Mouse (Mus musculus) kidney, postnatal 25 days (tissue): ENCODE measurements around the gene Mapkbp1.

Experiments
- DNase-seq, 2 experiments: peaks; one replicate each; pipeline ENCODE4 v3.0.0; 2021; ENCODE audit warnings: mixed read lengths in 2 of 2

Mapkbp1 gene

DNA sequence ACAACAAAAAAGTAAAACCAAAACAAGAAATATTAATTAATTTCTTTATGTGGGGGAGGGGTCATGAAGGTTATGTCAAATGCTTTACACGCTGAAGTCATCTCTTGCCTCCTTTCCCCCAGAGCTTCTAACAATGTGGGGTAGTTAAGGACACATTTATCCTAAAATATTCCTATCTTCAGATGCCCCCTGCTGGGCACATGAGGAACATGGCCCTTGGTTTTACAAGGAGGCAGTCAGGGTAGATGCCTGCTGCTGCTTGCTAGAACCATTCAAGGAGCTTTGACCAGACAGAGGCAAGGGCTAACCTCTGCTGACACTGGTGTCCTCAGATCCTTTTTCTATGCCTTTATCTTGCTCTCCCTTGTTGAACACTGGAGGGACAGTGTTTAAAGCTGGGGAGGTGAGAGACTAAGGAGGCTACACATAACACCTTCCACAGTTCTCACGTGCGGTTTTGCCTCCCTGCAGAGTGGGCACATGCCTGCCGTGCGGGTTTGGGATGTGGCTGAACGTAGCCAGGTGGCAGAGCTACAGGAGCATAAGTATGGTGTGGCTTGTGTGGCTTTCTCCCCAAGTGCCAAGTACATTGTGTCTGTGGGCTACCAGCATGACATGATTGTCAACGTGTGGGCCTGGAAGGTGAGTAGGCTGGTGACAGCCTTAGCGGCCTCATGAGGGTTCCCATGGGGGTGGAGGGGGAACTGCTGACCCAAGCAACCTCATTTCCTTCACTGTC, 39.1 kb downstream of the Mapkbp1 start:
- peak; percentile 63 to 81 for DNase-seq

DNA sequence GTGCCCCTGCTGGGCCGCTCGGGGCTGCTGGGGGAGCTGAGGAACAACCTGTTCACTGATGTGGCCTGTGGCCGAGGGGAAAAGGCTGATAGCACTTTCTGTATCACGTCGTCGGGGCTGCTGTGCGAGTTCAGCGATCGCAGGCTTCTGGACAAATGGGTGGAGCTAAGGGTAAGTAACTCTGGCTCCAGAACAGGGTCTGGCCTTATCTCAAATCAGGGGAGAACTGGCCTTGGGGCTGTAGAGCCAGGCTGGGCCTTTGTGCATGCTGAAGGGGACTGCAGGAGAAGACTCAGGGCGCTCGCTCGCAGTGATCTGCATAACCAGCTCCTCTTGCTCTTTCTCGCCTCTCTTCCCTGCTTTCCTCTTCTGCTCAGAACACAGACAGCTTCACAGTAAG, 40.4 kb downstream of the Mapkbp1 start:
- peak in 1 of 2 experiments; percentile 31 for DNase-seq

DNA sequence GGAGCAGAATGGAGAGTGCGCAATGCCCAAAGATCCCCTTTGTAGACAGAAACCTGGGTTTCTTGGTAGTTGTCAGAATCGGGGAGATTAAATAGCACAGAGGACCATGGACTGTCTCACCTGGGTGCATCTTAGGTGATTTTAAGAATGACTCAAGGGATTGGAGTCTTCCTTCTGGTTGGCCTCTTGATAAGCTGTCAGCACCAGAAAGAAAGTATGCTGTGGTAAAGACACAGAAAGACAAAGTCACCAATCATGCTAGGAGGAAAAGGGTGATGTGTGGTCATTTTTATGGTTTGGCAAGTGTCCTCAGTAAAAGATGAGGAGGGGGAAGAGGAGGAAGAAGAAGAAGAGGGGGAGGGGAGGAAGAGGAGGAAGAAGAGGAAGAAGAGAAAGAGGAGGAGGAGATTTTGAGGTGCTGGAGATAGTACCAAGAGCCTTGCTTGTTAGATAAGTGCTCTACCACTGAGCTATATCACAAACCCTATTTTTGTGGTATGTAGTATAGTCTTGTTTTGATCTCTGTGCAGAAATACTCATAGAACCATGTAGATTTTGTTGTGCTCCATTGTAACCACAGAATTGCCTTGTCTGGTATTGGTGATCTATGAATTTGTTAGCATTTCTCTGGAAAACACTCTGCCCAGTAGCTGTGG, 41.5 kb downstream of the Mapkbp1 start:
- DNase-seq = no peak

DNA sequence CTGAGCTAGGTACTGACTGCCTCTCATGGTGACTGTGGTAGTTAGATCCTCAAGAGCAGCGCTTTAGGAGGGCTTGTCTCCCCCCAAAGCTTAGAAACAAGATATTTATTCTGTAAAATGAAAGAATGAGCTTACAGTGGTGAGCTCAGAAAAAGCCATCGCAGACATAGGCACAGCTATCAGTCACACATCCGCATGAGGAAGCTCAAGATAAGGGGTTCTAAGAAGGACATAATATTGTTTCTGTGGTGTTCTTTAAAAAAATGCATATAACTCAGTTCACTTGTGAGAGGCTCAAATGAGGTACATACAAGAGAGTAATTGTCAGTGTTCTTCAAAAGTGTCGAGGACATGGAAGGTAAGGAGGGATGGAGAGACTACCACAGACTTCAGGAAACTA, 43.4 kb downstream of the Mapkbp1 start:
- no peak for DNase-seq

DNA sequence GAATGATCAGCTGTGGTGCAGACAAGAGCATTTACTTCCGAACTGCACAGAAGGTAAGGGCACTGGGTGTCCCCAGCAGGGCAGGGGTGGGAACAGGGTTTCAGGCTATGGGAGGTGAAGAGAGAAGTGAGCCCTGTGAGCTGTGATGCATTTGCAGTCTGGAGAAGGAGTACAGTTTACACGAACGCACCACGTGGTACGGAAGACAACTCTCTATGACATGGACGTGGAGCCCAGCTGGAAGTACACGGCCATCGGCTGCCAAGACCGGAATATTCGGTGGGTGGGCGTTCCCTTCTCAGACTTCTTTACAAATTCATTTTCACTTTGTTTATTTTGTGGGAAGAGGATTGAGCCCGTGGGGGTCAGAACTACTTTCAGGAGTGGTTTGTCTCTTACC, 45.1 kb downstream of the Mapkbp1 start:
- no peak for DNase-seq

DNA sequence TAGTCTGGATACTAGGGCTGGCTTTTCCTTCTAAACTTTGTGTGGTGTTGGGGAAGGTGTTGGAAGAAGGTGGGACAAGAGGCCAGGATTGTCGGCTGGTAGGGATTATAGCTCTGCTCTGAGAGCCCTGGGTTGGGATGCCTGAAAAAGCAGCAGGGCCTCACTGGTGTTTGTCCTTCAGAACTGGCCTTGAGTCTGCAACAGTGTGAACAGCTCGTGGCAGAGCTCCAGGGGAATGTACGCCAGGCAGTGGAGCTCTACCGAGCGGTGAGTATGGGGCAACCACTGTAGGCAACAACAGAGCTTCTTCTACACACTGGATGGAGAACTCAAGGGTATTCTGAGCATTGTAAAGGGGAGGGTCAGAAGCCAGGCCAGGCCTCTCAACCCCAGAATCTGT, 51.8 kb downstream of the Mapkbp1 start:
- peak in 1 of 2 experiments; percentile 10 for DNase-seq

DNA sequence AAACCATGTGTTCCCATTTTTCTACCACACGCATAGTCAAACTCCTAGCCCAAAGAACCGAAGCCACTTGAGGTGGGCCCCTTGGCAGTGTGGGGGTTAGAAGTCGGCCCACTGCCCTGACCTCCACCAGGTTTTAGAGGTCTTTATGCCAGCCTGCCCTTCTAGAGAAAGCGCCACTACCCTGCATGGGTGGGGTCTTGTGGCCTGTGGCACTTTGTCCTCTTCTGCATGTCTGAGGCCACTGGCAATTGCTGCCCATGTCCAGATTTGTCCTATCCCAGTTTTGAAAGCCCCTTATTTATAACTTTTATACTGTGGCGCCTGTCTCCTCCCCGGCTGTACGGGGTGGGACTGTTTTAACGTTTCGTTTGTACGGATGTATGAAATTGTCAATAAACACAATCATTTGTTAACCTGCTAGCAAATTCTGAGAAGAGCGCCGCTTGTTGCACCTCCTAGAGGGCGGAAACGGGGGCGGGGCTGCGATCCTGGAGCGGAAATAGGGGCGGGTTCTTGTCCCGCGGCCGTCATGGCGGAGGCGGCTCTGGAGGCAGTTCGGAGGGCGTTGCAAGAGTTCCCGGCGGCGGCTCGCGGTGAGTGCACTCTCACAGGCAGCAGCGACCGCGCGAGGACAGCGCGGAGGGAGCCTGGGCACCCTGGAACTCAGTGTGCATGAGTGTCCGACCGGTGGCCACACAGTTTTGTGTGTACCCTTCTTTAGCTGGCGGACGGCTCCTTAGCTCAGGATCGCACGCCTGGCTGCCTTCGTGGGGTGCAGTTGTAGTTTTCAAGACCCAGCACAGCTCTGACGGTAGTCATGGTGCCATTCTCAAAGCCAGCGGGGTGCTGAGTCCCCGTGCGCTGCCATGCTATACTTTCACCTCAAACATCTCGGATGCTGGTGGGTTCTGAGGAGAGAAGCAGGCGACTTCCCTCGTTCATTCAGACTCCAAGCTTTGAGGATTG, 54.8 kb downstream of the Mapkbp1 start, which contains the start of the genes Jmjd7 and Gm28042:
Gene Jmjd7, plus strand, starts transcription at position 500 of the 966 bp plus-strand sequence.
Gene Gm28042, plus strand, starts transcription at position 510 of the 966 bp plus-strand sequence.
- peak; percentile 95 for DNase-seq

DNA sequence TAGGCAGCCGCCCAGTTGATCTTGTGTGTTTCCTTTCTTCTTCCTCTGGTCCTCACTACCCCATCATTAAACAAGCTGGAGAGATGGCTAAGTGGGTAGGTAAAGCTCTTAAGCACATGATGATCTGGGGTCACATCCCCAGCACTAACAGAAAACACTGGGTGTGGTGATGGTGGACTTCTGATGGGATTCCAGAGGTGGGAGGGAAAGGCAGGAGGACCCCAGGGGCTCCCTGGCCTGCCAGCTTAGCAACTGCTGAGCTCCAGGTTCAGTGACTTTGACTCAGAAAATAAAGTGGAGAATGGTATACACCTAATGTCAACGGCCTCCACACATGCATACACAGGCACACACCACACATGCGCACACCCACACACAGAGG, 55.4 kb downstream of the Mapkbp1 start:
- no peak for DNase-seq

DNA sequence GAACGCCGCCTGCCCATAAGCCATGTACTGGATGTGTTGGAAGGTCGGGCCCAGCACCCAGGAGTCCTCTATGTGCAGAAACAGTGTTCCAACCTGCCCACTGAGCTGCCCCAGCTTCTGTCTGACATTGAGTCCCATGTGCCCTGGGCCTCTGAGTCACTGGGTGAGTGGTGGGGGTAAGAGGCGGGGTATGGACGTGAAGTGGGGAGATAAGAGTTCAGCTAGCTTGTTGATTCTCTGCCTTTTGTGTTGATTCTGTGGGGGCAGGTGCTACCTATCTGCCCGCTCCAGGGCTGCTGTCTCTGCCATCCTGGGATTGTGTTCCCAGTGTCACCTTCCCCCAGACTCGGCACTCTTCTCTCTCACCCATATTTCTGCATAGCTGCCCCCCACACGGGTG, 57.9 kb downstream of the Mapkbp1 start:
- DNase-seq = no peak

DNA sequence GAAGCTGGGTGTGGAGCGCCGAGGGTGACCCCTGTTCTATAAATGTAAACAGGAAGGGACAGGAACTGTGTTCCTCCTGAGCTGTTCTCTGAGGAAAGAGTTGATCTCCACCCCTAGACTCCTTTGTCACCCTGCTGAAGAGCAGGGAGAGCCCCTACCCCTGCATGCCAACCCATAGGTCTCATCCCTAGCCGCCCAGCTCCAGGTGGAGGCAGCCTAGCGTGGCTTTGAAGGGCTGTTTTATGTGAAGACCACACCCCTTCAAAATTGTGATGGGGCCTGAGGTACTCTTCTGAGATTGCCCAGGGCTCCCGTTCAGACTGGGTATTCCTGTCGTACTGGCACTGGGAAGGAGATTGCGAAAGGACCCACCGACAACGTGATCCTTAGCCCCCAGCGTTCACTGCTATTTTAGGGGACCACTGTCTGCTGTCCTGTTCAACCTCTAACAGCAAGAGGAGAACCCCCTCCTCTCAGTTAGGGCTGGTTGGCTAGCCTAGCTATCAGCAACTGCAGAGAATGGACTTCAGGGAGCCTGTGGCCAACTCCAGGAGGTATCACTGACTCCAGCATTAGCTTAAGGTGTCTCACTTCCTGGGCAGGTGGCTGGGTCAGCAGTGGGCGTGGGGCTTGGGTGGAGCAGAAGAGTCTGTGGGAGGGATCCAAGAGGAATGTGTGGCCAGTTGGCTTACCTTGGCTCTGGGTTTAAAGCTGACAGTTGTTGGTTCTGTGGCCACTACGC, 60.4 kb downstream of the Mapkbp1 start, which contains the start of gene Pla2g4b:
Gene Pla2g4b, plus strand, starts transcription at position 692 of the 742 bp plus-strand sequence.
- no peak for DNase-seq

DNA sequence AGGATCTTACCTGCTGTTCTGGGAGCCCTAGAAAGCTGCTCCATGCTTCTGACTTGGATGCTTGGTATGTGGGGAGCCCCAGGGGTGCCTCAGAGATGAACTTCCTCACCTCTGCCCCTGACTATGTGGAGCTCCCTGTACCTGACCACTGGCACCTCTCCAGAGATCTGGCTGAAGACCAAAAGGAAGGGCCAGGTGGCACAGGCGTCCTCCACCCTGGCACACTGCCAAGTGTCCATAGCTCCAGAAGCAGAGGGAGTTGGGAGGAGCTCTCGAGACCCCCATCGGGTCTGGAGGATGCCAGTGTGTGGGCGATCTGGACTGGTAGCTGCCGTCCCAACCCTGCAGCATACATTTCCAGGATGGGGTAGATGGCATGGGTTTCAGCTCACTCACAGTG, 61.2 kb downstream of the Mapkbp1 start:
- peak in 1 of 2 experiments; percentile 17 for DNase-seq

DNA sequence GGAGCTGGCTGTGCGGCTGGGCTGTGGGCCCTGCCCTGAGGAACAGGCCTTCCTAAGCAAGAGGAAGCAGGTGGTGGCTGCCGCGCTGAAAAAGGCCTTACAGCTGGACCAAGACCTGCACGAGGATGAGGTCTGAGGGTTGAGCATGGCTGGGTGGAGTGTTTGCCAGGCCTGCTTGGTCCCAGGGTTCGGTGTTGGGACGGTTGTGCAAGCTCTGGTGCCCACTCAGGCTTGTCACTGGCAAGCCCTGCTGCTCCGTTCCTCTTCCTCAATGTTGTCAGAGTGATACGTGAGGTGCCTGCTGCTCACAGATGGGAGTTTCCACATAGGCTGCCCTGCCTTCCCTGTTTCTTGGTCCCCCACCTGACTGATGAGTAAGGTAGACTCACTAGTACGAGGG, 65.2 kb downstream of the Mapkbp1 start:
- no peak for DNase-seq

DNA sequence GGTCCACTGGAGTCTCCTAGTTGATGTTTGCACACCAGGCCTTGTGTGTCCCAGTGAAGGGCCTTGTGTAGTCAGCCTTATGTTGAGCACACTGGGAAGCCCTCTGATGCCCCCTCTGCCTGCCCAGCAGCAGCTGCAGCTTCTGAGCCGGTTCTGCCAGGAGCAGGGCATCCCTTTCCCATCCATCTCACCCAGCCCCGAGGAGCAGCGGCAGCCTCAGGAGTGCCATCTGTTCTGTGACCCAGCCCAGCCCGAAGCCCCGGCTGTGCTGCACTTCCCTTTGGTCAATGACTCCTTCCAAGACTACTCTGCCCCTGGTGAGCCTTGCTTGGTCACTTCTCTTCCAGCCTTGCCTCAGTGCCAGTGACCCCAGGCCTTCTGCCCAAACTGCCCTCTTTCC, 68.5 kb downstream of the Mapkbp1 start:
- DNase-seq = no peak

DNA sequence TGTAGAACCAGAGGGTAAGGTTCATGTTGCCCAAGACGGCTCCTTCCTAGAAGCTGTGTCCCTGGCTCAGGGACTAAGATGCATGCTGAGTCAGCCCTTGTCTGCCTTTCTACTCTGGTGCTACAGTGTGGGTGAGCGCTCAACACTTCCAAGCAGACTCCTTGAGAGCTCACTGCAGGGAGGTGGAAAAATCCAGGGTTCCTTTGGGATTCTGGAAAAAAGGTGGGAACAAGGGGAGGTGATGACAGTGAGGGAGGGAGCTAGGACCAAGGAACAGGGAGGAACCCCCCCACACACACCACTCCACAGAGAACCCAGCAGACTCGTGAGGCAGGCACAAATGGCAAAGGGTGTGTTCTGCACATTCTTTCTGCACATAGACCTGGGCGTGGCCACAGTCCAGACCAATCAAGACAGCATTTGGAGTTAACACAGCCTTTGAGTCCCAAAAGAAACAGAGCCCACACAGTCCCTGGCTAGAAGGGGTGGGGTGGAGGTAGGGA, 71.7 kb downstream of the Mapkbp1 start:
- peak in 1 of 2 experiments; percentile 25 for DNase-seq

DNA sequence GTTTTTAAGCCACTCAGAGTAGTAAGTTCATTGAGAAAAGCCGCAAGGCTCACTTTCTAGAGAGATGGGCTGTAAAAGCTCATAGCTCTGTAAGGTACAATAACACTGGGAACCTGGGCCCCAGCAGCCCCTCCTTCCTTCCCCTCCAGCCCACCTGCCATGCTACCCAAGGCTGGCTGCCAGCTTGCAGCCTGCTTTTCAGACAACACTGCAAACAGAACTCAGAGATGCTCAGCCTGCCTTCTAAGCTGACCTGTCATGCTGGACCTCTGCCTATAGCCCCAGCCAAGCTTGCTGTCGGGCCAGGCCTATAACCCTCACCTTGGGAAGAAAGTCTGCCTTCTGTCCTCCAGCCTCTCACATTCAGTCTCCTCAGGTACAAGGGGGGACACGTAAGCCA, 72.2 kb downstream of the Mapkbp1 start:
- DNase-seq = no peak

DNA sequence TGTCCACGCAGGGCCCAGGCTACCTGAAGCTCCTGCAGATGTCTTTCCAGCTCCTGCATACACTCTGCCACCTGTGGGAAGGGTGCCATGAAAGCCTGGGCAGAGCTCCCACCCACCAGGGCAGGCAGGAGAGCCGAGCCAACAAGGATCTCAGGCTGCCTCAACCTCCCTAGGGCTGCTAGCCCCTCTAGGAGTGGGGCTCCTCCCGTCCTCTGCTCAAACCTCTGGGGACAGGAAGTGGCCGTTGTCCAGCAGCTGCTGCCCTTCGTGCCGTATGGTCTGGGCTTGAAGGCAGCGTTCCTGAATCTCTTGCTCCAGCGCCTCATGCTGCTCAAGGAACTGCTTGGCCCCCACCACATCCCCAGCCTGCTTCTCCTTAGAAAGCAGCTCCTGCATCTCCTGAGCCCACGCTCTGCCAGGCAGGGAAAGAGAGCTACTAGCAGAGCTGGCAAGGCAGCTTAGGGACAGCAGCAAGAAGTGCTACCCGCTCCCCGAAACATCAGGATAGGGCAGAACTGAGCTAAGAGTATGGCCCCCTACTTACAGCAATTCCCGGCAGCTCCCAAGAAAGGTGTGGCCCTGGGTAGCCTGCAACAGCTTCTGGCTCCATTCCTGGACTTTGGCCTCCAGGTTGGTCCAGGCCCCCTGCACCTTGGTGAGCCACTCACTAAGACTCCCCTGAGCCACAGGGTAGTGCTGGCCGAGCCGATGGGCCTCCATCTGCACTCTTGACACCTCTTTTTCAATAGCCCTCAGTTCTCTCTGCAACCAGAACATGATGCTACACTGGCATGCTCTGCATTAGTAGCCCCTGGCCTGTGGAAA, 74.2 kb downstream of the Mapkbp1 start:
- no peak for DNase-seq

DNA sequence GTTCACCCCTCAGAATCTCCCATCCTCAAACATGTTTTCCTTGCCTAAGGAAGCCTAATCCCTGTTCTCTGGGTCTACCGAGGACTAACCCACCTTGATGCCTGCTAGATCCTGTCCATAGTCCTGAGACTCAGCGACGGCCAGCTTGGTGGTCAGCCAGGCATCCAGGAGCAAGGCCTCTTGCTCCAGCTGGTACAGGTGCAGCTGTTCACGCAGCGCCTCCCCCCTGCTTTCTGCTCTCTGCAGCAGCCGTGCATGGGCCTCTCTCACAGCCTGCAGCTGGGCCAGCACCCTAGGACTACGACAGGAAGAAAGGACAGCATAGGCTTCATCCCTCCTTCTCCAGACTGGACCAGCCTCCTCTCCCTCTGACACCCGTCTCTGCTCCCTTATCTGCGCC, 75.7 kb downstream of the Mapkbp1 start:
- no peak for DNase-seq

DNA sequence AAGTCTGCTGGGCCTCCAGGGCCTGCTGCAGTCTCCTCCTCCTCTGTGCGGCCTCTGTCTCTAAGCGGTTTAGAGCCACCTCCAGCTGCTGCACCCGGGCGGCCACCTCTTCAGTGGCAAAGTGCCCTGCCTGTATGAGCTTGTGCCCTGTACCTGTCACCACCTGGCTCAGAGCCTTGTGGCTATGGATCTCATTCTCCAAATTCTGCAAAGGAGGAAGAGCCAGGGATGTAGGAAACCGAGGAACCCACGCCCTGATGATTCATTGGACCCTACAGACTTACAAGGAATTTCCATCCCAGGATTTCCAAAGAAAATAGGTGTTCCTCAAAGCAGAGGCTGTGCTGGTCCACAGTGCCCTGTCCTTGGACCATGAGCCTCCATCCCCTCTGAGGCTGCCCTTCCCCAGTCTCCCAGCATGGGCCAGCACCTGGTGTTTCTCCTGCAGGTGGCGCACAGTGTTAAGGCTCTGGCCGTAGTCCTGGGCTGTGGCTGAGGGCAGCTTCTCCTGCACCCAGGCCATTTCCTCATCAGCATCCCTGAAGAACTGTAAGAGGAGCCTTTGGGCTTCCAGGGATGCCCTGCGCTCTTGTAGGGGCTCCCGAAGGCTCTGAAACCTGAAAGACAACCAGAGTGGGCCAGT, 77.3 kb downstream of the Mapkbp1 start:
- DNase-seq = peak; percentile 75 to 78

DNA sequence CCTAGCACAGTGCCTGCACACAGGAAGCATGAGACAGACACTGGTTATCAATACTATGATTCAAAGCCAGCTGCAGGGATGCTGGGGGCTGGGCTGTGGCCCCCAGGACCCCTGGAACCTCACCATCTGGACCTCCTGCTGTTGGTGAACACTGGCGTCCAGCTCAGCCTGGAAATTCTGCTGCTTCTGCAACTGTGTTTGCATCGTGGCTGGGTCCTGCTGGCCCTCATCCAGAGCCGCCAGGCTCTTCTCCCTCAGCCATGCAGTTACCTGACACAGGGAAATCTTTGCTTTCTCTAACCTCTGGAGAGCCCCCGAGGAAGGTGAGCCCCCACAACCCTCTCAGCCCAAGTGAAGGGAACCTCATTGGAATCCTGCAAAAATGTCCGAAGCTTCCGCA, 78.9 kb downstream of the Mapkbp1 start:
- DNase-seq = no peak

DNA sequence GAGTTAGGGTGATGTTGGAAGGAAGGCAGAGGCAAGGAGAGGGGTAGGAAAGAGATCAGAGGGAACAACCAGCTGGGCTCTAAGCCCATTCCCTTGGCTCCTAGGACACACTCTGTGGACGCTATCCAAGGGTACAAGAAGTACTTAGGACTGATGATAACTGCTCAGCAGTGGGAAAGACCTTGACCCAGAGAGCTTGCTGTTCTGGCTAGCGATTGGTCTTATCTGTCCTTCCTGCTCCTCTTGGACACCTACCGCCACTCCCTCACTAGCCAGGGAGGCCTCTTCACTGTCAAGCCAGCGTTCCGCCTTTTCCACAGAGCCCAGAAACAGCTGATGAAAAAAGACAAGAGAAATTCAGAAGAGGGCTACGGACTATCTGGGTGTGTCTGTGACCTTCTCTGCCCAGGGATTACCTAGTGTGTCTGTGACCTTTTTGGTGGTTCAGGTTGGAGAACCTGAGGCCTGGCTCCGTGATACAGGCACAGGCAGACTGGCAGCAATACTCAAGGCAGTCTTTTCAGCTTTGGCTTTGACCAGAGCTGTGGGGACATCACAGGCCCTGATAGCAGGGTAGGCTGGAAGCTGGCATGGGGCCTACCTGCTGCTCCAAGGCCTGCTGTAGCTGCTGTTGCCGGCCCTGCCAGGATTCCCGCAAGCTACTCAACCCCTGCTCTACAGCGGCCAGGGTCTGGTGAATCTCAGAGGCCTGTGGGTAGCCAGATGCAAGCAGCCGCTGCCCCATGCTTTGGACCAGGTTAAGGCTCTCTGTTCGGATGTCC, 82.5 kb downstream of the Mapkbp1 start:
- no peak for DNase-seq
